Comparison of ENCODE assay signal across 7 mouse cellular contexts in the genomic region with DNA sequence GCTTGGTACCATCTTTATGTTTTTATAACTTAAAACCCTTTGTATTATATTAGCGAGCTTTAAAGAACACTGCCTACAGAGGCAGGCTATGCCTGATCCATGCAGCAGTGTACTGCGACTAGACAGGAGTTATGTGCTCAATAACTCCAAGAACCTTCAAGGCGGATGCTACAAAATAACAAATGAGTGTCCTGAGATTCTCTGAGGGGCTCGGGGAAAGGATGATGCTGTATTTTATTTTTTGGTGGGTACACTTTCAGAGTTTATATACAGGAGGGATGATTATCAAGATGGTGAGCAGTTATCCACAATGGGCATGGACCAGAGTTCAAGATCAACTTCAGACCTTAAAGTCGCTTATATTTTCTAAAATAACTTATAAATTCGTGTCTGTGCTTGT. TPM values are rescaled to one million over a fixed set of nuclear protein-coding genes. Genes with fewer than 3 reads are reported as not detected.
DNase-seq lines count a peak whose midpoint lies in the region; ATAC-seq and TF ChIP-seq lines count a peak whose summit lies in the region.

No protein-coding gene starts in this region.

- no peaks in the 10 kb centered on the region for H3K27me3 ChIP-seq in lung, embryonic 15.5 days
- no peaks in the 10 kb centered on the region for H3K27me3 ChIP-seq in embryonic facial prominence, embryonic 13.5 days
- no peaks in the 10 kb centered on the region; the same call in 1 of the 2 replicates for H3K27me3 ChIP-seq in limb, embryonic 10.5 days (ENCODE audit: low read depth, poor library complexity, severe bottlenecking)

- H3K9me3 ChIP-seq in lung, embryonic 15.5 days, result no peaks in the 10 kb centered on the region
- no peaks in the 10 kb centered on the region for H3K9me3 ChIP-seq in embryonic facial prominence, embryonic 13.5 days
- H3K9me3 ChIP-seq in limb, embryonic 10.5 days (replicated peaks), result no peaks in the 10 kb centered on the region

- no peak for TF ChIP-seq POLR2A in olfactory bulb, adult 2 months (IDR thresholded peaks at IDR 0.05; ENCODE audit: insufficient read depth, low read depth, low read length)

- ATAC-seq in lung, embryonic 15.5 days (ENCODE audit: borderline replicate concordance, extremely low read depth, low FRiP score, low TSS enrichment), result no peak
- ATAC-seq in embryonic facial prominence, embryonic 13.5 days (ENCODE audit: insufficient number of reproducible peaks, insufficient read depth, low FRiP score, low TSS enrichment, low read depth), result no peak

- H3K4me3 ChIP-seq in lung, embryonic 15.5 days, result peak overlapping the region; percentile 73
- H3K4me3 ChIP-seq in embryonic facial prominence, embryonic 13.5 days, result peak overlapping the region; percentile 84
- peak overlapping the region; percentile 84 for H3K4me3 ChIP-seq in limb, embryonic 10.5 days
- peak overlapping the region; percentile 76 for H3K4me3 ChIP-seq in olfactory bulb, adult 2 months (ENCODE audit: insufficient read depth, low read depth, low read length)

- peaks cover 5% of the 10 kb centered on the region; the same call in 1 of the 2 replicates for H3K36me3 ChIP-seq in lung, embryonic 15.5 days
- peaks cover 10% of the 10 kb centered on the region for H3K36me3 ChIP-seq in embryonic facial prominence, embryonic 13.5 days
- peaks cover 11% of the 10 kb centered on the region for H3K36me3 ChIP-seq in limb, embryonic 10.5 days

- H3K9ac ChIP-seq in lung, embryonic 15.5 days, result peak overlapping the region; percentile 94
- H3K9ac ChIP-seq in embryonic facial prominence, embryonic 13.5 days, result peak overlapping the region; percentile 97

- peaks cover 15% of the 10 kb centered on the region for H3K4me1 ChIP-seq in lung, embryonic 15.5 days
- H3K4me1 ChIP-seq in embryonic facial prominence, embryonic 13.5 days, result peaks cover 19% of the 10 kb centered on the region
- H3K4me1 ChIP-seq in limb, embryonic 10.5 days, result peaks cover 19% of the 10 kb centered on the region
- peaks cover 8% of the 10 kb centered on the region for H3K4me1 ChIP-seq in olfactory bulb, adult 2 months (ENCODE audit: control insufficient read depth, insufficient read depth, low read length)

- H3K27ac ChIP-seq in lung, embryonic 15.5 days, result peak overlapping the region; percentile 88
- peak overlapping the region; percentile 96 for H3K27ac ChIP-seq in embryonic facial prominence, embryonic 13.5 days
- H3K27ac ChIP-seq in limb, embryonic 10.5 days, result peak overlapping the region; percentile 98
- H3K27ac ChIP-seq in olfactory bulb, adult 2 months (ENCODE audit: insufficient read depth, low read depth, low read length), result peak overlapping the region; percentile 85

- H3K4me2 ChIP-seq in lung, embryonic 15.5 days, result peak overlapping the region; percentile 60
- peak overlapping the region; percentile 59 for H3K4me2 ChIP-seq in embryonic facial prominence, embryonic 13.5 days

- no peak for DNase-seq in lung, postnatal 14 days
- DNase-seq in limb, embryonic 10.5 days (ENCODE audit: low spot score), result no peak
- DNase-seq in spleen, adult 12 weeks (ENCODE audit: low spot score), result no peak
- DNase-seq in frontal cortex, adult 2 months (ENCODE audit: extremely low spot score in 1 of 2, low spot score in 1 of 2), result no peak

- TF ChIP-seq CTCF in olfactory bulb, adult 2 months (IDR thresholded peaks at IDR 0.05; ENCODE audit: insufficient read depth, low read depth, low read length), result no peak

- 15% methylated on average over 6 of the region's 6 CpGs for WGBS in lung, embryonic 15.5 days
- 26% methylated on average over 6 of the region's 6 CpGs for WGBS in embryonic facial prominence, embryonic 13.5 days
- WGBS in limb, embryonic 10.5 days, result 35% methylated on average over 6 of the region's 6 CpGs
- 9% methylated on average over 6 of the region's 6 CpGs for WGBS in olfactory bulb, adult 2 months

RNA-seq across cellular contexts. Expression of a gene that starts 0.7 kb away (rescaled TPM):
- polyA plus RNA-seq in lung, embryonic 15.5 days (2015; fragmentation: Nextera tagmentation; extraction: Ambion mirVana), result 41.6 and 46.9 TPM in 2 replicates
- 42.6 and 46.9 TPM in 2 replicates for polyA plus RNA-seq in embryonic facial prominence, embryonic 13.5 days (2015; fragmentation: Nextera tagmentation; extraction: Ambion mirVana)
- polyA plus RNA-seq in limb, embryonic 10.5 days (2016; fragmentation: Nextera tagmentation; extraction: Ambion mirVana), result 43.7 and 51.8 TPM in 2 replicates
- not detected in 2 replicates for polyA plus RNA-seq in olfactory bulb, adult 2 months (2012; ENCODE audit: insufficient read depth, insufficient read length, low replicate concordance, missing spikeins)
- polyA plus RNA-seq in frontal cortex, adult 2 months (2012; rRNA removed), result 75.7 and 85.2 TPM in 2 replicates

RNA-seq across cellular contexts. Expression of a gene that starts 9.4 kb away (rescaled TPM):
- polyA plus RNA-seq in lung, embryonic 15.5 days (2015; fragmentation: Nextera tagmentation; extraction: Ambion mirVana), result 160 and 236 TPM in 2 replicates
- 557 and 590 TPM in 2 replicates for polyA plus RNA-seq in embryonic facial prominence, embryonic 13.5 days (2015; fragmentation: Nextera tagmentation; extraction: Ambion mirVana)
- 2,528 and 3,017 TPM in 2 replicates for polyA plus RNA-seq in limb, embryonic 10.5 days (2016; fragmentation: Nextera tagmentation; extraction: Ambion mirVana)
- polyA plus RNA-seq in olfactory bulb, adult 2 months (2012; ENCODE audit: insufficient read depth, insufficient read length, low replicate concordance, missing spikeins), result not detected in 2 replicates
- 5.3 and 14.7 TPM in 2 replicates for polyA plus RNA-seq in frontal cortex, adult 2 months (2012; rRNA removed)

RNA-seq across cellular contexts. Expression of a gene that starts 16.5 kb away (rescaled TPM):
- polyA plus RNA-seq in lung, embryonic 15.5 days (2015; fragmentation: Nextera tagmentation; extraction: Ambion mirVana), result 7,834 and 8,642 TPM in 2 replicates
- polyA plus RNA-seq in embryonic facial prominence, embryonic 13.5 days (2015; fragmentation: Nextera tagmentation; extraction: Ambion mirVana), result 3,202 and 4,502 TPM in 2 replicates
- 1,811 and 2,033 TPM in 2 replicates for polyA plus RNA-seq in limb, embryonic 10.5 days (2016; fragmentation: Nextera tagmentation; extraction: Ambion mirVana)
- not detected in 2 replicates for polyA plus RNA-seq in olfactory bulb, adult 2 months (2012; ENCODE audit: insufficient read depth, insufficient read length, low replicate concordance, missing spikeins)
- 138 and 217 TPM in 2 replicates for polyA plus RNA-seq in frontal cortex, adult 2 months (2012; rRNA removed)

RNA-seq across cellular contexts. Expression of a gene that starts 20.0 kb away (rescaled TPM):
- 1.4 and 2.8 TPM in 2 replicates for polyA plus RNA-seq in lung, embryonic 15.5 days (2015; fragmentation: Nextera tagmentation; extraction: Ambion mirVana)
- 1.6 and 3.7 TPM in 2 replicates for polyA plus RNA-seq in embryonic facial prominence, embryonic 13.5 days (2015; fragmentation: Nextera tagmentation; extraction: Ambion mirVana)
- 5.7 and 5.9 TPM in 2 replicates for polyA plus RNA-seq in limb, embryonic 10.5 days (2016; fragmentation: Nextera tagmentation; extraction: Ambion mirVana)
- polyA plus RNA-seq in olfactory bulb, adult 2 months (2012; ENCODE audit: insufficient read depth, insufficient read length, low replicate concordance, missing spikeins), result not detected in 2 replicates
- 0.50 and 0.71 TPM in 2 replicates for polyA plus RNA-seq in frontal cortex, adult 2 months (2012; rRNA removed)

RNA-seq across cellular contexts. Expression of a gene that starts 29.5 kb away (rescaled TPM):
- polyA plus RNA-seq in lung, embryonic 15.5 days (2015; fragmentation: Nextera tagmentation; extraction: Ambion mirVana), result 21,194 and 23,046 TPM in 2 replicates
- polyA plus RNA-seq in embryonic facial prominence, embryonic 13.5 days (2015; fragmentation: Nextera tagmentation; extraction: Ambion mirVana), result 7,810 and 10,560 TPM in 2 replicates
- polyA plus RNA-seq in limb, embryonic 10.5 days (2016; fragmentation: Nextera tagmentation; extraction: Ambion mirVana), result 3,476 and 3,759 TPM in 2 replicates
- not detected in 2 replicates for polyA plus RNA-seq in olfactory bulb, adult 2 months (2012; ENCODE audit: insufficient read depth, insufficient read length, low replicate concordance, missing spikeins)
- polyA plus RNA-seq in frontal cortex, adult 2 months (2012; rRNA removed), result 443 and 591 TPM in 2 replicates

Comparison
In these comparisons a context has a peak if more than half of its experiments do, and no peak if none do; other contexts are left out.
1. RNA of a gene that starts 9.4 kb away (polyA plus RNA-seq): 2,528 to 3,017 TPM in limb, embryonic 10.5 days, 557 to 590 TPM in embryonic facial prominence, embryonic 13.5 days and 160 to 236 TPM in lung, embryonic 15.5 days; 5.3 to 14.7 TPM in frontal cortex, adult 2 months and not detected in olfactory bulb, adult 2 months; every median in the first group is over 10 times any median in the second.
2. RNA of a gene that starts 16.5 kb away (polyA plus RNA-seq): 7,834 to 8,642 TPM in lung, embryonic 15.5 days, 3,202 to 4,502 TPM in embryonic facial prominence, embryonic 13.5 days, 1,811 to 2,033 TPM in limb, embryonic 10.5 days and 138 to 217 TPM in frontal cortex, adult 2 months; not detected in olfactory bulb, adult 2 months; every median in the first group is over 100 times any median in the second.
3. Peak in every context shown above with its lines, with median percentiles within 50 percentile points of each other: H3K27ac ChIP-seq and H3K4me3 ChIP-seq.